Mouse (Mus musculus): ENCODE data around the gene Map3k20. TPM values are rescaled to one million over a fixed set of nuclear protein-coding genes. Genes with fewer than 3 reads are reported as not detected.

The Map3k20 gene
- total RNA-seq, 2 experiments from 2014 or later: 10.7 to 11.5 TPM

- no peak for DNase-seq
Measured at GRCm38 (mm10) chr2:72281971-72282370, 3.5 kb upstream of the Map3k20 start.

GRCm38 (mm10) chr2:72282733-72283132 is 2.7 kb upstream of the Map3k20 start:
- DNase-seq: no peak

DNA sequence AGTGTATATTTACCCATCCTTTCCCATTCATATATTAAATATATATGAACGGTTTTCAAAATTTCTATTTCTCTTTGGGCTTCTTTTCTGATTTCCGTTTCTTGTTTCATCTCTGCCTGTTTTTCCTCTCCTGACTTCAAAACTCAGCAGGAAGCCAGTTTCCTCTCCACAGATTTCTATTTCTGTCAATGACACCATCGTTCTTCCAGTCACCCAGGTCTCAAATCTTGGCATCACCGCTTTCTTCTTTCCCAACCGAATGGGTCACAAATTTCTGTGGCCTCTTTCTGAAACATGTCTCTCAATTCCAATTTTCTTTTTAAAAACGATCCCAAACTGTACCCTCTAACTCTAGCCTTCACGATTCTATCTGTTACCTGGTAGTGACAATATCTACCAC is 748 bp upstream of the Map3k20 start:
- DNase-seq: no peak

DNA sequence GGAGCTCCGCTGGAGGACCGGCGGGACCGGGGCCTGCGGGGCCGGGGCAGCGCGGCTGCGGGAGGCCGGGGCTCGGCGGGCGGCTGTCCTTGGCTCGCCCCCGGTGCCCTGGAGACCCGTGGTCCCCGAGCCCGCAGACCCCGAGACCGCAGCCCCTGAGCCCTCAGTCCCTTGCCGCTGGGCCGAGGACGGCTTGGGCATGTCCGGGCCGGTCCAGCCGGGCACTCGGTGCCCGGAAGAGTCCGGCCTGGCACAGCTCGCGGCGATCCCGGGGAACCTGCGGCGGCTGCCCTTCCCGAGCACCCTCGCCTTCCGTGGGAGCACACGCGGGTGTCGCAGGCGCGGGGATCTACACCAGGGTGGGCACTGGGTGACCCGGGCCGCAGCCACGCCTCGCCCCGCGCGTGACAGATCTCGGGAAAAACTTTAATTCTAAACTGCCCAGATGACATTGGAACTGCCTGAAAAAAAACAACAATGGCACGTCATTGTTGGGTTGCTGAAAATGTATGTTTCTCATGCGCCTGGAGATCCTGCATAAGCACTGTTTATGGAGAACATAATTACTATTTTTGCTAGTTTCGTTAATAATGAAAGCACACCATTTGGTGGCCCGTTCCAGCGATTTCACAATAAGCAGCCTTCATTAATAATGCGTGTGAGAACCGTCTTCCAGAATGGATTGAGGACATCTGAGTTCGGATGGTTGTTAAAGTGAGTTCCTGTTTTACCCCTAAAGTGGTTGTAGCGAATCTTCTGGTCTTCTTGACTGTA is 638 bp downstream of the Map3k20 start:
- no peak for DNase-seq

DNA sequence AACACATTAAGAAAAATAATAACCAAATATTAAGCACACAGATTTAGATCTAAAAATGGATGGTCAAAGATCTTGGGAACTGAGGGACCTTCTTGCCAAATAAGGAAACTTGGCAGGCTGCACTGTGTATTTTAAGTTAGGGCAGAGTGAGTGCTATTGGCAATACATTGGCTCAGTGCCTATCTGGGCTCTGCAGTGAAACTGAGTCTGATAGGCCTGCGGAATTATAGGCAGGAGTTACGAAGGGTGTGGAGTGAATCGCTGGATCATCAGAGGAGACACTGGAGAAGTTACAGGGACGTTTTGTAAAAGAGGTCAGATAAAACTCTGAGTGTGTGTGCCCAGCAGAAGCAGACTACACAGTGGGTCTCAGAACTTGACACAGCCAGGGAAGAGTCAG is 1.7 kb downstream of the Map3k20 start:
- DNase-seq: no peak

DNA sequence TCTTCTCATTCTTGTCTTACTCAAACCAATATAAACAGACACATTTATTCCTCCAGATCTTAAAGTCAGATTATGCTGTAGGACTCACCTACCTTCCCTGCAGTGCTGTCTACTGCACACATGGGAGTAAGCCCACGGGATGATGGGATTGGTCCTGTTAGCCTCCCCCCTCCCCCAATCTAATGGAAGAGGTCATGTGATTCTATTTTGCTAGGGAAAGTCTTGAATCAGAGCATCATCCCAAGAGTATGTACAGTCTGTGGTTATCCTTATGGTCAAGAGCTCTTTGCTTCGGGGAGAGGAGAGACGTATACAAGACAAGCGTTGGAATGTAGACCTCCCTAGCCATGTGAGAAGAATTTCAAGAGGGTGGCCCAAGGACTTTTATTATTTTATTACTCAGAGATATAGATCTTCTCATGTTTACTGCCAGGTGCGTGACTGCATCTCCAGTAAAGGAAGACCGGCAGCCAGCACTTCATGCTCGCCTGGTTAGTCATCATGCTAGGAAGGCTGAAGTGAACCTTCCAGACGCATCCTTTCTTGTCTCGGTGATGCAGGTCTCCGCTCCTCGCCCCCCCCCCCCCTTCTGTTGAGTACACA is 3.6 kb downstream of the Map3k20 start:
- DNase-seq: no peak

DNA sequence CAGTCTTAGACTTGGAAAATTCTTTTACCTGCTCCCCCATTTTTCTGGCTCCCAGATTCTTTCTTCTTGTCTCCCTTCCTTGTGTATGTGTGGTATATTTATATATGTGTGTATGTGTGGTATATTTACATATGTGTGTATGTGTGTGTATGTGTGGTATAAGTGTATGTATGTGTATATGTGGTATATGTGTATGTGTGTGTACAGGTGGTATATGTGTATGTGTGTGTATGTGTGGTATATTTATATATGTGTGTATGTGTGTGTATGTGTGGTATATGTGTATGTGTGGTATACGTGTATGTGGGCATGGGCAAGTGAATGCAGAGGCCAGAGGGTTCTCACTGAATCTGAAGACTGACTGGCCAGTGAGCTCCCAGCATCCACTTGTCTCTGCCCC is 5.7 kb downstream of the Map3k20 start:
- DNase-seq: no peak

DNA sequence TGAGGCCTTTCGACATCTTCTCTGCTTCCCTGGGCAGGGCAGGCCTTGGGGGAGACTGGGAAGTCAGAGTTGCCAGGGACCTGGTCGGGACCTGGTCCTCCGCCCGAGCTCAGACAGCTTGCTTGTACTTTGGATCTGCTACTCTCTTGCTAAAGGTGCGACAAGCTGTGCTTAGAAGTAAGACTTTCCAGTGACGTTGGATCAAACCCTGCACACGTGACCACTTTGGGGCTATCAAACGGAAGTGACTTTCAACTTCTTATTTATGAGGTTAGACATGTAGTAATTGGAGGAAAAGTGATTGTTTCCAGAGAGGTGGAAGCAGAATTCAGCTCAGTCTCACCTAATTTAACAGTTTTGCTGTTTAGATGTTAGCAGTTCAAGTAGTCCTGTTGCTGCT is 7.1 kb downstream of the Map3k20 start:
- no peak for DNase-seq

GRCm38 (mm10) chr2:72294994-72295393 is 9.6 kb downstream of the Map3k20 start:
- DNase-seq: no peak

DNA sequence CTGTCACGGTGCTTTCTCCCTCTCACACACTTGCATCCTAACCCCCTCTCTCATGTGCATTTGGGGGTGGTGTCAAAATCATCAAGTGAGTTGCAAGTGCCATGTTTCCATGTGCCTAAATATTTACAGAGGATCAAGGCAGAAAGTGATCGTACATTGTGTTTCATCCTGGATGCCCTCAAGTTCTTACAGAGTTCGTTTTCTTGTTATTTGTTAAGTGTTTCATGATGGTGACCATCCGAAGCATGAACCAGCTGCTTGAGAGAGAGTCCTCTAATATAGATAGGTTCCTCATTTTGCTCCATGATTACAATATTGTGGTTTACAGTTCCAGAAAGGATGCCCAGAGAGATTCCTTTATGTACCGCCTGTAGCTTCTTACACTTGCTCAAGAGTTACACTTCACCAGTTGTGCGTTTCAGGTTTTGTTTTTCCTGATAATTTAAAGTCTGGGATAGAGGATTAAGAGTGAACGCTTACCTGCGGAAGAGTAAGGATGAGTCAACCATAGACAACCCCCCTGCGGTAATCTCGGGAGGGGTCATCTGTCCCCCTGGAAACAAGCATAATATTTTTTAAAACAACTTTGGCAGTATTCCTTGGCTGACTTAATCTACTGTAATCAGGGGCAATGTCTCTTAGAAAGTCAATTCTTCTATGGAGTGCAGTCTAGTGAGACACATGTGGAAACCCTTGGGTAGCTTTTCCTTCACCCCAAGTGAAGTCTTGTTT is 11.7 kb downstream of the Map3k20 start:
- no peak for DNase-seq

GRCm38 (mm10) chr2:72297716-72298082 is 12.3 kb downstream of the Map3k20 start:
- DNase-seq: no peak

GRCm38 (mm10) chr2:72298406-72298805 is 13.0 kb downstream of the Map3k20 start:
- DNase-seq: no peak

- no peak for DNase-seq
Measured at GRCm38 (mm10) chr2:72301194-72301916, 15.9 kb downstream of the Map3k20 start.

GRCm38 (mm10) chr2:72305738-72306137 is 20.3 kb downstream of the Map3k20 start:
- DNase-seq: no peak

GRCm38 (mm10) chr2:72308351-72308750 is 22.9 kb downstream of the Map3k20 start:
- no peak for DNase-seq

- no peak for DNase-seq
Measured at GRCm38 (mm10) chr2:72308981-72309380, 23.5 kb downstream of the Map3k20 start.

- no peak for DNase-seq
Measured at GRCm38 (mm10) chr2:72311486-72311885, 26.0 kb downstream of the Map3k20 start.

DNA sequence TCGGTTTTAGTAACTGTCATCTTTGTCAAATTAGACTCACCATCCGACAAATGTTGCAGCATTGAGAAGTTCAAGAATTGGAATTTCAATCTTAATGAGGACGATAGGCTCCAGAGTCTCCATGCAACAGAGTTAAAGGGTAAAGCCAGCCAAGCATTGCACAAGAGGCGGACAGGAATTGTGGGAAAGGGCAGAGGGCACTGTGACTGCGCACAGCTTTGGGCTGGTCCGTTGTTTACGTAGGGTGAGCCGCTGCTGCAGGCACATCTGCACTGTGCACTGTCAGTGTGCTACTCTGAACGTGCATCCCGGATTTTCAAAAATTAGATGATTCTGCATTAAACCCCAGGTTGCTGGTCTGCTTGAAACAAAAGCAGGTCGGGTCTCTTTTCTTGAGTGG is 27.9 kb downstream of the Map3k20 start:
- DNase-seq: no peak

DNA sequence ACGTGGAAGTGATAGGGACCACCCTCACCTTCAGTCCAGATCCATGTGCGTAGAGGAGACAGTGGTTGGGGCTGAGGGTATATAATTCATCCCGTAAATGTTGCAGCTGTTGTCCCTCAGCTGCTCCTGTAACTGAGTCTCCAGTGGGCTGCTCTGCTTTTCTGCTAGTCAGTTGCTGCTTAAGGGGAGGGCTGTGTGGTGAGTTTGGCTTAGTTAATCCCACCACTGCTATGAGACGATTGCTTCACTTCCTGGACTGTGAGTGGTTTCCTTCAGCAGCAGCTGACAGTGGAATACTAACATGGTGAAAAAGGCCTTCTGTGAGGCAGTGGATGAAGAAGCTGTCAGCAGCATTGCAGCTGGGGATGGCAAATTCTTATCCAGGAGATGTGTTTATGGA is 33.0 kb downstream of the Map3k20 start:
- no peak for DNase-seq

DNA sequence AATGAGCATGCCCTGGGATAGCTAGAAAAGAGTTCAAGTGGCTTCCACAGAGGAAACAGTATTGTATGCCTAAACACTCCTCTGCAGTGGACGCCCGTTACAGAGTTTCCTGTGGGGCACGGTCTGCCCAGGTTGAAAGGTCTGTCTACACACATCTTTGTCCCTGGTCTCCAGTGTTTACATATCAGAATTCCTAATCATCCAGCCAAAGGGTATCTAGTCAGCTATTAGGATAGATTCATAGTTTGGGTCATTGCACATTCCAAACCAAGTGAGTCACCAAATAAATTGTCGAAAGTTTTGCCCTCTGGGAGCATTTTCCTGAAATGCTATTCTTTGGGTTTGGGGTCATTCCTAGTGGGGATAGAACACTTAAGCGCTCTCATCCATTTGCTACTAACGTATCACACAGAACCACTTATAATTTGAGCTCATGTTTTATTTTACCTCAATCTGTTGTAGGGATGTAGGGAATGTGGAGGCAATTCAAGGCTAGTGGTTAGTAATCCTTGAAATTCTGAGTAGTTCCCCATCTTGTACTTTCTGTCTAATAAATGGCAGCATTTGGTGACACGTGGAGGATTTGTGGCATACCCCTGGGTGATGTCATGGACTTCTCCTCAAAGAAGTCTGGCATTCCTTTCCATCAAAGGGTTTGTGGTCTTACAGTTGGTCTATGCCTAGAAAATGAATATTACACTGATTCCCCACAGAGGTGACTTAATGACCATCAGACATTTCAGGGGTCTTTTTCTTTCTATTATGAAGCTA is 33.8 kb downstream of the Map3k20 start:
- DNase-seq: no peak

DNA sequence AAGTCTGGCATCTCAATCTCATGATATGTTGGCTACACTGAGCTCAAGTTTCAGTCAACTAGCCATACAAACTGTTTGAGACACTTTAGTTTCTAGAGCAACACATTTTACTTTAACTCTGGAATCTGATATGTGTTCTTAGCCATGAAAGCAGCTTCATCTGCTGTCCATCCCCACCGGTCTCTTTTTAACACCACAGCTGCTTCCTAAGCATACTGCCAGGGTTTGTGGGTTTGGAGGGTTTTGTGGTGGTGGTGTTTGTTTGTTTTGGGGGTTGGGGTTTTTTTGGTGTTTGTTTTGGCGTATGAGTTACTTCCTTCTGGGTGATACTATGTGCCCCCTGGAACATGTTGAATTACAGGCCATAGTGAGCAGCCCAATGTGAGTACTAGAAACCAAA is 35.2 kb downstream of the Map3k20 start:
- no peak for DNase-seq

DNA sequence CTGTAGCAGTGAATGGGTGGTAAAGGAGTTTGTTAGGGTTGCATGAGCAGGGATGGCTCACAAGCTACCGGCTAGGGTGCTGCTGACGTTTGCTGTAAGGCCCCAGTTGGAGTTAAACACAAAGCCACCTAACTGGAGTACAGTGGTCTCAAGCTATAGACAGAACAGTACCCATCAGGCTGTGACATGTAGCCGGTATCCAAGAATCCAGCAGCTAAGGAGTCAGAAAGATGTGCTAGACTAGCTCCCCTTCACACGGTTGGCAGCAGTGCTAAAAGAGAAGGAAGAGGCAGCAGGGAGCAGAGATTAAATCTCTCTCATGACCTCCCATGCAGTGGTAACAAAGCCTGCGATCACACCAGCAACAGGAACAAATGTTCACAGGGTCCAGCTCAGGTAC is 36.2 kb downstream of the Map3k20 start:
- DNase-seq: no peak

Measured in layer of hippocampus, postnatal 36 days (tissue).